Mouse (Mus musculus) stomach, embryonic 15.5 days (tissue): Measurements from ENCODE around the gene Dnajc12. TPM values are rescaled to one million over a fixed set of nuclear protein-coding genes. Genes with fewer than 3 reads are reported as not detected.
A peak's percentile ranks its signal among the peaks of the same experiment; 100 is the strongest.
"Not testable (repeated sequence)": the region's sequence is repeated elsewhere in the genome, so short reads cannot be mapped to it uniquely, and the experiment has no call there.

Experiments used
- ATAC-seq: fragments of 200-750 bp; cut with Nextera tagmentation; 2 replicates; pipeline ENCODE4 v1.8.0; 2017; ENCODE audit warnings: low read depth, moderate number of reproducible peaks, moderate TSS enrichment; ENCODE audit not compliant: insufficient read depth, low FRiP score
- H3K27ac ChIP-seq: fragments of 300-500 bp; sonication (generic); 2 replicates; pipeline ENCODE4 v1.5.1; 2015; ENCODE audit warnings: mild to moderate bottlenecking, inconsistent platforms
- H3K27me3 ChIP-seq: fragments of 300-500 bp; sonication (generic); replicated peaks from 2 replicates; pipeline ENCODE4 v1.6.1; 2015; ENCODE audit warnings: inconsistent platforms
- H3K36me3 ChIP-seq: fragments of 300-500 bp; sonication (generic); 2 replicates; pipeline ENCODE4 v1.6.1; 2015; ENCODE audit warnings: inconsistent platforms
- H3K4me1 ChIP-seq: fragments of 300-500 bp; sonication (generic); 2 replicates; pipeline ENCODE4 v1.6.1; 2015; ENCODE audit warnings: inconsistent platforms
- H3K4me2 ChIP-seq: fragments of 300-500 bp; sonication (generic); 2 replicates; pipeline ENCODE4 v1.6.1; 2015; ENCODE audit warnings: mild to moderate bottlenecking, inconsistent platforms
- H3K4me3 ChIP-seq: fragments of 300-500 bp; sonication (generic); replicated peaks from 2 replicates; pipeline ENCODE4 v1.5.1; 2015; ENCODE audit warnings: inconsistent platforms
- H3K9ac ChIP-seq: fragments of 300-500 bp; sonication (generic); 2 replicates; pipeline ENCODE4 v1.6.1; 2015; ENCODE audit warnings: inconsistent platforms
- H3K9me3 ChIP-seq: fragments of 300-500 bp; sonication (generic); 2 replicates; pipeline ENCODE4 v1.6.1; 2016; ENCODE audit warnings: inconsistent platforms
- WGBS: fragments of 180-500 bp; shearing (Covaris S2); methylation state at CpG from one replicate; pipeline ENCODE4 v1.1.7; 2015; 5-methylcytosine and 5-hydroxymethylcytosine counted together
- polyA plus RNA-seq: library from polyadenylated mRNA; unstranded; fragments of >200 nt; fragmentation: Nextera tagmentation; extraction: Ambion mirVana; gene quantifications from 2 replicates; pipeline ENCODE4 v1.2.1, GENCODE M21; 2015

Dnajc12 gene
- polyA plus RNA-seq, 1 experiment from 2014 or later = 9.3 TPM

DNA sequence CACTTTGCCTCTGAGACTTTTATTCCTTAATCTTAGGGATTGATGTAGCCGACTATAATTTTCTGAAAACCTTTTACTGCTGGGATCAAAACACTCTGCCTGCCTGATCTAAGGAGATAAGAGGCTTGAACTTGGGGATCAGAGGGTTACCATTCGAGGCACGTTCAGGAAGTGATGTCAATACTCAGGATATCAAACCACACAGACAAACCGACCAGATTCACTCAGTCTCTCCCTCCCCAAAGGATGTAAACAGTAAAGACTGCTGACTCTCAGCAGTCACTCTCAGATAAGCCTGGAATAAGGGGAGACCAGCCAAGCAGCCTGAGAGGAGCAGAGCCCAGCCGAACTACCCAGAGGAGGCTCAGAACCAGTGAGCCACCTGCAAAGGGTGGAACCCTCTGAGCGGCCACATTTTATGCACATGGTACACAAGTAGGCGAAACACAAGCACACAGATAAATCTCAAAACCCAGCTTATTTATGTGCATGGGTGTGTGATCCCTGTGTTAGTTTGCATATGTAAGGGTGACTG, 57.5 kb downstream of the Dnajc12 start:
- Histone ChIP-seq H3K36me3 (no peaks in the 10 kb centered on the region), H3K9me3 (no peaks in the 10 kb centered on the region), H3K27me3 (no peaks in the 10 kb centered on the region), H3K4me3 (no peak overlapping the region), H3K4me2 (no peak overlapping the region), H3K4me1 (no peaks in the 10 kb centered on the region), H3K9ac (no peak overlapping the region), H3K27ac (no peak overlapping the region)
- no peak for ATAC-seq
- 61% methylated on average over 7 of the region's 7 CpGs for WGBS

DNA sequence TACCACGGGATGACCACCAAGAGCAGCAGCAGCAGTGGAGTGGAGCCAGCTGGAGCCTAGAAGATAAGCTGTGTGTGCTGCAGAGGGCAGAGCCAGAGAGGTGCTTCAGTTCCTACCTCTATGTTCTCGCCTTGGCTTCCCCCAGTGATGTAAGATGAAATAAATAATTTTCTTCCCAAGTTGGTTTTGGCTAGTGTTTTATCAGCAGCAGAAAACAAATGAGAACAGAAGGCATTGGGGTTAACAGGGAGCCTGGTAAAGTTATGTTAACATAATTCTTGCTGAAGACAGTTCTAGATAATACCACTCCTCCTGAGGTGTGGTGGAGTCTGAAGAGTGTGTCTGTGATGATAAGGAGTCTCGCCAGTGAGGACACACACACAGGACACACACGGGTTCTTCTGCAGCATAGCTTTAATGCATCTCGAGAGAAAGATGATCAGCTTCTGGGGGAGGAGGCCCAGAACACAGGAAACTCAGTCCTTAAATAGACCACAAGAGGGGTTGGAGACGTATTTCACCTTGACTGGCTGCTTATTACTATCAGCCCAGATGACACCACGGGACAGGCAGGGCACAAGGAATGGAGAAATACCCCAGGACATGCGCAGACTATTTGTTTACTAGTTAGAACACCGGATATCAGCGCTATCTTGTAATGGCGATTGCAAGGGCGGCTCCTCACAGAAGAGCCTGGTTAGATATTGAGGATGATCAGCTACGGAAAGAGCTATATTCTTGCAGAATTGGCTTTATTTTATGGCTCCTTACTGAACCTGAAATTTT, 62.6 kb downstream of the Dnajc12 start:
- not testable (repeated sequence) for H3K4me1 ChIP-seq, H3K27ac ChIP-seq, ATAC-seq, H3K4me3 ChIP-seq, H3K36me3 ChIP-seq, H3K9ac ChIP-seq, H3K4me2 ChIP-seq, H3K27me3 ChIP-seq, H3K9me3 ChIP-seq
- 77% methylated on average over 13 of the region's 13 CpGs for WGBS

- no peak for ATAC-seq
- H3K4me2 ChIP-seq = no peak overlapping the region
- no peaks in the 10 kb centered on the region for H3K9me3 ChIP-seq
- H3K27me3 ChIP-seq = no peaks in the 10 kb centered on the region
- no peaks in the 10 kb centered on the region for H3K36me3 ChIP-seq
- no peaks in the 10 kb centered on the region for H3K4me1 ChIP-seq
- H3K27ac ChIP-seq = no peak overlapping the region
- 80% methylated on average over 4 of the region's 4 CpGs for WGBS
- no peak overlapping the region for H3K4me3 ChIP-seq
- no peak overlapping the region for H3K9ac ChIP-seq
Observed at GRCm38 (mm10) chr10:63453926-63454325, 71.7 kb downstream of the Dnajc12 start.

GRCm38 (mm10) chr10:63455110-63455878, 73.1 kb downstream of the Dnajc12 start:
- no peak for ATAC-seq
- H3K9ac ChIP-seq = no peak overlapping the region
- no peak overlapping the region for H3K4me2 ChIP-seq
- no peaks in the 10 kb centered on the region for H3K27me3 ChIP-seq
- H3K4me1 ChIP-seq = no peaks in the 10 kb centered on the region
- no peak overlapping the region for H3K4me3 ChIP-seq
- WGBS = 52% methylated on average over 8 of the region's 8 CpGs
- H3K9me3 ChIP-seq = no peaks in the 10 kb centered on the region
- no peaks in the 10 kb centered on the region for H3K36me3 ChIP-seq
- no peak overlapping the region for H3K27ac ChIP-seq

DNA sequence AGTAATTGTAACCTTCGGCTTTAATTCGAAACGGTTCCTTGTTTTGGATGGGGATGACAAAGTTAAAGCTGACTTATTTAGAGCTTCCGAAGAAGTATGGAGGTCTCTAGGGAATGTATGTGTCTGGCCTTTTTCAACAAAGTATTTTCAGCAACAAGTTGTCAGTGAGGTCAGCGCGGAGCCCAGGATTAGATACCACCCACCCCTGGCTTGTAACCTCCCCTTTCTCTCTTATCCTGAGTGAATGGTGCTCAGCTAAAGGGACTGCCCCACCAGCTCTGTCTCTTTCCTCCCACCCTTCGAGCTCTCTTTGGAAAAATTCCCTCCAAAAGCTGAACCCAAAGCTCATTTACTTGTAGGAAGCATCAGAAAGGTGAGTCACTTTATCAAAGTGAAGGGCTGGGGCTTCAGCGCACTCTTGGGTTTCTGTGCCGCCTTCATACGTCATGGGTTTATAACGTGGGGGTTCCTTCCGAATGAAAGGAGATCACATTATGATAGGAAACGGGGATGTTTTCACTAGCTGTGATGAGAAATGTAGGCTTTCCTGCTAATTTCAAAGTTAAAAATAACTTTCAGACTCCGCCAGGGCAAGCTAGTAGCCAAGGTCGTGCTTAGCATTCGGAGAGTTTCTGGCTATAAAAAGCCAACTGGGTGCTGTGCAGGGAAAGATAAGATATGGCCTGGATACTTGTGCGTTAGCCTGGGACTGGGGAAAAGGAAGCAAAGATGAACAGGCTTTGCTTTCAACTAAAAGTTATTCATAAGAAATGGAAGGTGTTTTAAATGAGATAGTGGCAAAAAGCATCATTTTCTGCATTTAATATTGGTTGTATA, 75.3 kb downstream of the Dnajc12 start:
- ATAC-seq = no peak
- no peak overlapping the region for H3K4me2 ChIP-seq
- H3K4me1 ChIP-seq = no peaks in the 10 kb centered on the region
- no peak overlapping the region for H3K27ac ChIP-seq
- H3K4me3 ChIP-seq = 0 out of 2 replicates have a peak overlapping the region, but pooled peaks have one; percentile 4
- no peaks in the 10 kb centered on the region for H3K36me3 ChIP-seq
- H3K9ac ChIP-seq = no peak overlapping the region
- WGBS = 54% methylated on average over 17 of the region's 17 CpGs
- no peaks in the 10 kb centered on the region for H3K27me3 ChIP-seq
- H3K9me3 ChIP-seq = no peaks in the 10 kb centered on the region

Other genes starting within 250 kb of the Dnajc12 start
- 0.06 TPM in 2 replicates for gene Mypn, start 178.5 kb upstream of the Dnajc12 start, polyA plus RNA-seq
- gene Herc4, start 138.6 kb upstream of the Dnajc12 start, polyA plus RNA-seq = 38.9 and 39.9 TPM in 2 replicates
- gene Sirt1, start 739 bp upstream of the Dnajc12 start, polyA plus RNA-seq = 5.2 and 5.5 TPM in 2 replicates
- gene Gm7075, start 39.3 kb downstream of the Dnajc12 start, polyA plus RNA-seq = not detected in 2 replicates
- 0.54 and 0.58 TPM in 2 replicates for gene Ctnna3, start 47.7 kb downstream of the Dnajc12 start, polyA plus RNA-seq